ENCODE assay signal across 41 mouse cellular contexts in the genomic region with DNA sequence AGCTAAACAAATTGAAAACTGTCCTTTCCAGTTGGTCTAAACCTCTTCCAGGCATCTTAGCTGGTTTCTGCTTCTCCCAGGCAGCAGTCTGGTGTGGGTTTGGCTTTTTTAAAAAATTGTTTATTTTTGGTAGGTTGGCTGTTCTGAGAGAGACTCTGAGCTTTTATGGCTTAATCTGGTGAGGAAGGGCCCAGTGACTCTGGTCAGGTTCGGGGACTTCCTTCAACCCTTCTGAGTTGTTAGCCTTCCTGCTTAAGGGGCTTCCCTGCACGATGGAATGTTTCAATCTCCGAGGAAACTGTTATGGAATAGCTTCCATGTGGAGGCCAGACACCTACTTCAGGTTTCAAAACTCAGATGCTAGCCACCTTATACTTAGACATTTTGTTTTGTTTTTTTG. TPM values are rescaled to one million over a fixed set of nuclear protein-coding genes. Genes with fewer than 3 reads are reported as not detected.
"Had no signal": no experiment of that assay in that cellular context is flagged by ENCODE, and none has a peak within 500 bp of the region (broad histone marks: within the 10 kb centered on the region; RNA-seq: fewer than 3 reads in every experiment).

Gene Meioc (plus strand): TSS at position 301 of the 400 bp plus-strand sequence.

- H3K4me2 ChIP-seq: limb, embryonic 12.5 days; limb, embryonic 13.5 days; limb, embryonic 15.5 days; liver, embryonic 11.5 days; liver, embryonic 12.5 days; liver, embryonic 13.5 days; liver, embryonic 15.5 days; lung, embryonic 14.5 days; lung, embryonic 15.5 days; midbrain, embryonic 11.5 days; midbrain, embryonic 12.5 days; midbrain, embryonic 13.5 days; midbrain, embryonic 15.5 days had no signal

- ATAC-seq: liver, embryonic 12.5 days; liver, postnatal 0 days; lung, postnatal 0 days; midbrain, embryonic 13.5 days; midbrain, embryonic 15.5 days; midbrain, embryonic 16.5 days had no signal

- H3K4me3 ChIP-seq: limb, embryonic 13.5 days; limb, embryonic 15.5 days; liver, embryonic 12.5 days; liver, embryonic 13.5 days; liver, embryonic 15.5 days; lung, embryonic 15.5 days; megakaryocyte, embryonic 14.5 days; midbrain, embryonic 10.5 days; midbrain, embryonic 12.5 days; midbrain, embryonic 13.5 days; midbrain, embryonic 15.5 days; myocyte had no signal

- H3K9ac ChIP-seq: limb, embryonic 12.5 days; limb, embryonic 13.5 days; limb, embryonic 15.5 days; liver, embryonic 12.5 days; liver, embryonic 13.5 days; liver, embryonic 14.5 days; liver, embryonic 15.5 days; liver, postnatal 0 days; lung, embryonic 14.5 days; lung, embryonic 15.5 days; midbrain, embryonic 12.5 days; midbrain, embryonic 13.5 days; midbrain, embryonic 15.5 days had no signal

- H3K27ac ChIP-seq: limb, embryonic 10.5 days; limb, embryonic 12.5 days; limb, embryonic 13.5 days; limb, embryonic 15.5 days; liver, embryonic 12.5 days; liver, embryonic 13.5 days; liver, embryonic 14.5 days; liver, embryonic 15.5 days; lung, embryonic 15.5 days; macrophage; midbrain, embryonic 10.5 days; midbrain, embryonic 12.5 days; midbrain, embryonic 13.5 days; midbrain, embryonic 15.5 days had no signal

- H3K4me1 ChIP-seq: limb, embryonic 12.5 days; limb, embryonic 13.5 days; liver, embryonic 13.5 days; midbrain, embryonic 12.5 days; midbrain, embryonic 13.5 days; midbrain, embryonic 15.5 days had no signal

- H3K36me3 ChIP-seq: limb, embryonic 12.5 days; limb, embryonic 13.5 days; limb, embryonic 15.5 days; liver, embryonic 12.5 days; liver, embryonic 13.5 days; liver, embryonic 15.5 days; lung, embryonic 15.5 days; midbrain, embryonic 10.5 days; midbrain, embryonic 12.5 days; midbrain, embryonic 13.5 days; midbrain, embryonic 15.5 days had no signal

- H3K9me3 ChIP-seq: limb, embryonic 15.5 days; liver, embryonic 15.5 days; midbrain, embryonic 15.5 days had no signal

- DNase-seq: left cerebral cortex, postnatal 4 days; liver; liver, embryonic 13.5 days; liver, postnatal 0 days; lung, adult 18-20 months; lung, adult 2 months; lung, embryonic 14.5 days; lung, postnatal 10 days; lung, postnatal 14 days; lung, postnatal 36 days; lung, postnatal 4 days; midbrain, embryonic 14.5 days had no signal

RNA-seq across cellular contexts. Expression of gene Meioc, which starts in this region (rescaled TPM):
- total RNA-seq: left cerebral cortex, postnatal 10 days; left cerebral cortex, postnatal 14 days; left cerebral cortex, postnatal 25 days; left cerebral cortex, postnatal 36 days; left cerebral cortex, postnatal 4 days; liver, adult 2 months; megakaryocyte progenitor cell, adult 5-6 weeks; megakaryocyte, adult 5-6 weeks; megakaryocyte-erythroid progenitor cell, adult 5-6 weeks; midbrain, postnatal 0 days; monocyte, adult 5-6 weeks had no signal
- polyA plus RNA-seq: liver, adult 2 months; liver, postnatal 0 days; lung, adult 2 months; macrophage; midbrain, embryonic 15.5 days had no signal
